Mouse (Mus musculus): ENCODE data around the gene Catsper4. TPM values are rescaled to one million over a fixed set of nuclear protein-coding genes. Genes with fewer than 3 reads are reported as not detected.

Gene Catsper4
- polyA plus RNA-seq, 1 experiment from 2014 or later: not detected

DNA sequence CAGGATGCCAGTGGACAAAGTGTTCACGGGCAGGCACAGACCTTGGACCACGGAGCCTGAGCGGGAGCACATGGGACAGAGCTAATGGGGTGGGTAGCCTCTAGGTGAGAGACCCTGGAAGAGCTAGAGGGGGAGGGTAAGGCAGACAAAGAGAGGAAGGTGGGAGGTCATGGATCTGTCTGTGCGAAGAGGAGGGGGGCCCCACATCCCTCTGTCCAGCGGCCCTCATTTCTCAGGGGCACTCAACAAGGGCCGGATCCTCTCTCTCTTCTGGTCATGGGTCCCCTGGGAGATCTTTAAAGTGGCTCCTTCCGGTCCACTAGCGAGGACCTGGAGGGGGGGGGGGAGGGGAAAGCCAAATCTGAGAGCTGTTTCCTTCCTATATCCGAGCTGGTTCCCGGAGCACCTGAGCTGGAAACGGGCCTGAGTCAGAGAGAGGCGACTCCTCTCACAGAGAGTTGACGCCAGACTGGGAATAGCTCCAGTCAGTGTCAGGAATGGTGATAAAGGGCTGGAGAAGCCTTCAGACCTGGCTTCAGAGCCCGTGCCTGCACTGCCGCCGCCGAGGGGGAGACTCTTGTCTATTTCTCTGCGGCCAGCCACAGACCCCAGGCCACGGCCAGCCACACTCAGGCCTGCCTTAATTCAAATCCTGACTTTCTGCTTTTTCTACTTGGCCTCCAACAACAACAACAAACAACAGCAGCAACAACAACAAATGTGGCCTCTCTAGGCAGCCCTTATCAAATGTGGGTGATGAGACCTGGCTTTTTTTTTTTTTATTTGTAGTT, 29.4 kb upstream of the Catsper4 start:
- H3K27me3 ChIP-seq: peaks cover 53% of the 10 kb centered on the region
- no peak overlapping the region for H3K4me3 ChIP-seq
- peak overlapping the region; percentile 23 for H3K4me2 ChIP-seq (replicated peaks)
- H3K9ac ChIP-seq (replicated peaks): 0 out of 2 replicates have a peak overlapping the region, but pooled peaks have one; percentile 11
- H3K36me3 ChIP-seq: no peaks in the 10 kb centered on the region
- no peaks in the 10 kb centered on the region for H3K9me3 ChIP-seq
- H3K27ac ChIP-seq (replicated peaks): no peak overlapping the region
- ATAC-seq (ENCODE audit: low FRiP score, low read depth): no peak
- 4% methylated on average over 19 of the region's 19 CpGs for WGBS
- H3K4me1 ChIP-seq: peaks cover 55% of the 10 kb centered on the region

DNA sequence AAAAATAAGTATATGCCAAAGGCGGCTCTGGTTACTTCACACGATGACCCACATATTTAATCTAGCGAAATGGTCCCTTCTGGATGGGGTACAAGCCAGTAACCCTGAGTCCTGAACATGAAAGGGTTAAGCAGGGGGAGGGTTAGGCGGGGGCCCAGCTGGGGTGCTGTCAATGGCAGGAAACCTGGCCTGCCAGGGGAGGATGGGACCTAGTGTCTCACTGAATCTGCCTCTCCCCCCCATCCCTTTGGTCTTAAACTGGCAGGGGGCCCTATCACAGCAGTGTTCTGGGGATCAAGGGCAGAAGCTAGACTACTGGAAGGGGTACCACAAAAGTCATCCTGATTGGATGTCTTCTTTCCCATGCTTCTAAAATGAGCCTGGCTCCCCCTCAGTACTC, 28.7 kb upstream of the Catsper4 start:
- H3K9me3 ChIP-seq: no peaks in the 10 kb centered on the region
- H3K9ac ChIP-seq (replicated peaks): no peak overlapping the region
- peaks cover 61% of the 10 kb centered on the region for H3K27me3 ChIP-seq
- 16% methylated on average over 4 of the region's 4 CpGs for WGBS
- H3K4me1 ChIP-seq: peaks cover 62% of the 10 kb centered on the region
- no peak overlapping the region for H3K27ac ChIP-seq (replicated peaks)
- H3K36me3 ChIP-seq: no peaks in the 10 kb centered on the region
- H3K4me3 ChIP-seq: no peak overlapping the region
- no peak overlapping the region for H3K4me2 ChIP-seq (replicated peaks)
- no peak for ATAC-seq (ENCODE audit: low FRiP score, low read depth)

DNA sequence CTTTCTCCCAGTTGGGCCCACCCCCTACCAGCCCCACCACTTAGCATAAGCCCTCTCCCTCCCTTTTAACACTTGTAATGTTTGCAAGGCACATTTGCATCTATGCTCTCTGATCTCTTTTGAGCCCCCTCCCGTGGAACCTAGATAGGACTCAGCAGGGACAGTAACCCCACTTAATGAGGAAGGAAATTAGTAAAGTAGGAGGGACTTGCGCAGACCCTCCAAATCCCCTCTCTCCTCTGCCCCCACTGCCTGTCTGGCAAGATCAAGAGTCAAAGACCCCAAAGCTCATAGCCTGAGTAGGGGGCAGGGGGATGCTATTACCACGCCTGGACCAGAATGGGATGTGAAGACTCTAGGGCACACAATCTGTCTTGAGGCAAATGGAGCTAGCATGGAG, 27.7 kb upstream of the Catsper4 start:
- ATAC-seq (ENCODE audit: low FRiP score, low read depth): no peak
- no peaks in the 10 kb centered on the region for H3K36me3 ChIP-seq
- H3K27me3 ChIP-seq: peaks cover 71% of the 10 kb centered on the region
- no peak overlapping the region for H3K4me3 ChIP-seq
- no peak overlapping the region for H3K4me2 ChIP-seq (replicated peaks)
- no peak overlapping the region for H3K27ac ChIP-seq (replicated peaks)
- no peaks in the 10 kb centered on the region for H3K9me3 ChIP-seq
- peaks cover 73% of the 10 kb centered on the region for H3K4me1 ChIP-seq
- H3K9ac ChIP-seq (replicated peaks): no peak overlapping the region
- 2% methylated on average over 3 of the region's 3 CpGs for WGBS

DNA sequence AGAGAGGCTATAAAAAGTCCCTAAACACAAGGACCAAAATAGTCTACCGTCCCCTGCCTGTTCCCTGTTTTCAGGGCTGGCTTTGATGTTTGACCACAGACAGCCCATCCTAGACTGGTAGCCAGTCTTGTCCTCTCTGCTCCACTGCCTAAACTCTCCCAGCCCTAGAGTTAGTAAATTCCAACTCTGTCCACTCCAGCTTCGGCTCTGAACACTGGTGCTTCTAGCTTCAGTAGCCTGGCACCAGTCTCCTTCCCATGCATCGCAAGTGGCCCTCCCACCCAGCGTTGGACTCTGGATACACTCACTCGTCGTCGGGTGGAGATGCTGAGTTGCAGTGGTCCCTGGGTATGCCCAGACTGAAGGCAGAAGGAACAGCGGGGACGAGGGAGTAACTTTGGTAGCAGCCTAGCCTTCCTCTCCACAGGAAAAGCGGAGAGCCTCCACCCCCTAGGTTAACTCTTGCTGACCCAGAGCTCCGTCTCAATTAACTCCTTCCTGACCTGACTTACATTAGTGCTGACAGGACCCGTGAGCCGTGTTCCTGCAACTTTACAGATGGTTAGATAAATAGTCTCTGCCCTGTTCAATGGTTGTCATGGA, 26.6 kb upstream of the Catsper4 start, which contains the start of gene Grrp1:
TSS of gene Grrp1 (minus strand) at position 385 of the 603 bp plus-strand sequence.
- under 1% methylated on average over 13 of the region's 13 CpGs for WGBS
- Histone ChIP-seq H3K9ac (replicated peaks) (no peak within 1 kb of the TSS), H3K4me3 (peak within 1 kb of the TSS; percentile 20), H3K4me2 (replicated peaks) (peak within 1 kb of the TSS; percentile 37), H3K27ac (replicated peaks) (no peak within 1 kb of the TSS; the same call in 1 of the 2 replicates), H3K9me3 (no peaks in the 10 kb centered on the region), H3K4me1 (peaks cover 79% of the 10 kb centered on the region), H3K36me3 (no peaks in the 10 kb centered on the region), H3K27me3 (peaks cover 81% of the 10 kb centered on the region)
- ATAC-seq (ENCODE audit: low FRiP score, low read depth): no peak

DNA sequence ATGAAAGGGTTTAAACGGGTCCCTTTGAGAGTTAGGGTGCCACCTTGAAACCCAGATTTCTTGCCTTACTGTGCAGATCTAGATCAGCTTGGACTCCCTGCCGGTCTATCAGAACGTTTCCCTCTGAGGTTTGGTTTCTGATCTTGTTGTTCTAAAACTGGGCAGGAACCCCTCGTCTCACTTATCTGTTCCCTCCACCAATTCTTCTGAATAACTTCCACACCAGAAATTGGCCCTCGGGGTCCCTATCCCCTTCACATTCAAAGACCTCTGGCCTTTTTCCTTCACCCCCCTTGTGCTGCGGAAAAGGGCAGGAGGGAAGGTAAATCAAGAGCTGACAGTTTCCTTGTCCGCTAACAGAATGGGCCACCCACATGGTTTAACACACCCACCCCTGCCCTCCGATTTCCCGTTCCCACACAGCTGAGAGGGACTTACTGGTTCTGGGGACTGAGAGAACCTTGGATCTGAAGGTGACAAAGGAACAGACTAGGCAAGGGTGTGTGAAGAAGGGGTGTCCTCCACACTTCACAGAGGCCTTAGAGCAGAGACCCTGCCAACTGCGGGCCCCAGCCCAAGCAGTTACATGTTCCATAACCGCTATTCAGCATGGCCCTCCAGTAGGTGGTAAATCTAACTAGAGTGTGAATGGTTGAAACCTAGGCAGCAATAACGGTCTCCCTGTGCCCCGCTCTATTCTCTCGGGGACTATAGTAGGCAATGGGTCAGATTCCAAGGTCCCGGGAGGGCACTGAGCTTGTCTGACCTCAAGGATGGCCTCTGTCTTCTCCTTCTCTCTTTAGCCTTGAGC, 25.9 kb upstream of the Catsper4 start:
- 4% methylated on average over 15 of the region's 15 CpGs for WGBS
- Histone ChIP-seq H3K36me3 (no peaks in the 10 kb centered on the region), H3K4me3 (peak overlapping the region; percentile 20), H3K9ac (replicated peaks) (no peak overlapping the region), H3K9me3 (no peaks in the 10 kb centered on the region), H3K4me2 (replicated peaks) (peak overlapping the region; percentile 37), H3K27me3 (peaks cover 88% of the 10 kb centered on the region), H3K4me1 (peaks cover 79% of the 10 kb centered on the region), H3K27ac (replicated peaks) (no peak overlapping the region; the same call in 1 of the 2 replicates)
- no peak for ATAC-seq (ENCODE audit: low FRiP score, low read depth)

DNA sequence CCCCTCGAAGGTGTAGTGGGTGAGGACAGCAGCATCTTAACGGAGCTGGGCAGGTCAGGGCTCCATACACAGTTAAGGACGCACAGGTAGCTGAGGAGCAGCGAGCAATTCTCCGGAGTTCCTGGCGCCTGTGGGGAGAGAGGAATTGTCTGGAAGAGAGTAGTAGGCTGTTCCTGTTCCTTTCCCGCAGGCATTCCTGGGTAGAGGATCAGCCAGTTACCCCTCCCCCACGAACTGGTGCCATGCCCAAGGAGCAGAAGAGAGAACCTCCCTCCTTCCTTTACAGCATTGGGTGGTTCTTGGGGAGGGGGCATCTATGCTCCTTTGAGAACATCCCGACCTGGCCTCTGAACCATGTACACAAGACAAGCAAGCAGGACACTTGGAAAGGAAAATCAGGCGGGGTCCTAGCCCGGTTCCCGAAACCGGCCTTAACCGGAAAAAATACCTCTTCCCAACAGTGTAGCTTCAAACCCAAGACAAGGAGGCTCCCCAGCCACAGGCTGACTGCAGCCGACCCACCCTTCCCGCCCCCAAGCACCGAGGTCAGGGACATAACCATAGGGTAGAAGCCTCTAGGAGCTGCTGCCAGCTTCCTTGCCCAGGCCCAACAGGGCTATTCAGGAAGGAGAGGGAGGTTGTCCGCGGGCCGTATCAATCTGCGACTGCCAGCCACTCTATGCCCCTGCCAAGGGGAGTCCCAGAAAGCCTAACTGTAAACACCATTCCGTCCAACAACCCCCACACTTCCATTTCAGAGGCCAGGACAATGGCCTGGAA, 25.1 kb upstream of the Catsper4 start:
- ATAC-seq (ENCODE audit: low FRiP score, low read depth): no peak
- peak overlapping the region; percentile 57; the same call in 1 of the 2 replicates for H3K9ac ChIP-seq (replicated peaks)
- H3K27me3 ChIP-seq: peaks cover 96% of the 10 kb centered on the region
- peak overlapping the region; percentile 86 for H3K4me2 ChIP-seq (replicated peaks)
- 4% methylated on average over 22 of the region's 22 CpGs for WGBS
- peak overlapping the region; percentile 51 for H3K4me3 ChIP-seq
- H3K27ac ChIP-seq (replicated peaks): no peak overlapping the region
- no peaks in the 10 kb centered on the region for H3K9me3 ChIP-seq
- H3K4me1 ChIP-seq: peaks cover 73% of the 10 kb centered on the region
- H3K36me3 ChIP-seq: no peaks in the 10 kb centered on the region

DNA sequence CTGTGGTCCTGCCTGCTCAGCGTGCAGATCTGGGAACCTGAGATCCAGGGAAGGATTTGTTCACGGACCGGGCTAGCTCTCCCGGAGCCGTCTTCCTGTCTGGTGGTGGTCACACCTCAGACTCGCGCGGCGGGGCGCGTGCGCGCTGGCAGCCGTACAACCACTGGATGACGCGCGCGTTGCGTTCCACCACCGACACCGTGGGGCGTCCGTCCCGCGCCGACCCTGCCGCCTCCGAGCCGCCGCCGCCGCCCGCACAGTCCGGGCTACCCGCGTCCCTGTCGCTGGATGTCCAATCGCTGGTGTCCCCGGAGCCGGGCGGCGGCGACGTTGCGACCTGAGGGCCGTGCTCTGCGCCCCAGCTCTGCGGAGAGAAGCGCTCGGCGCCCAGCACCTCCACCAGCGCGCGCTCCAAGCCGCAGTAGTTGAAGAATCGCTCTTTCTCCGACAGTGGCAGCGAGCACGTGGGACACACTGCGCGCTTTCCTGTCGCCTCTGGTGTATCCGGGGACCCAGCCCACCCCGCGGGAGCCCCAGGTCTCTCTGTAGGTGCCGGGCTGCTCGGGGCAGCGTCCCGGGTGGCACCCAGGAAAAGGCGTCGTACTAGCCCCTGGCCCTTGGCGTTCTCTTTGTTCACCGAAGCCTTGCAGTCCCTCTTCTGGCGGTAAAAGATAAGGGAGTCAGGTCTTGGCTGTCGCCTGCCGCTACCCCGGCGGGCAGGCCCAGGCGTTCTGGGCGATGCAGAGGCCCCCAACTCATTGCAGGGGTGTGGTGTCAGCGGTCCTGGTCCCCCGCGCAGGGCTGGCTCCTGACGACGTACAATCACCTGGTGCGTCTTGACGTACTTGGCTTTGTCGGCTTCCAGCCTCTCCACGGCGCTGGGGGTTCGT, 24.3 kb upstream of the Catsper4 start:
- Histone ChIP-seq H3K4me2 (replicated peaks) (peak overlapping the region; percentile 86), H3K9me3 (no peaks in the 10 kb centered on the region), H3K4me1 (peaks cover 68% of the 10 kb centered on the region), H3K4me3 (peak overlapping the region; percentile 51), H3K36me3 (no peaks in the 10 kb centered on the region), H3K27ac (replicated peaks) (no peak overlapping the region), H3K9ac (replicated peaks) (peak overlapping the region; percentile 57), H3K27me3 (peaks cover 100% of the 10 kb centered on the region)
- ATAC-seq (ENCODE audit: low FRiP score, low read depth): peak; percentile 31; the same call in 1 of the 2 replicates
- WGBS: 2% methylated on average over 74 of the region's 91 CpGs

DNA sequence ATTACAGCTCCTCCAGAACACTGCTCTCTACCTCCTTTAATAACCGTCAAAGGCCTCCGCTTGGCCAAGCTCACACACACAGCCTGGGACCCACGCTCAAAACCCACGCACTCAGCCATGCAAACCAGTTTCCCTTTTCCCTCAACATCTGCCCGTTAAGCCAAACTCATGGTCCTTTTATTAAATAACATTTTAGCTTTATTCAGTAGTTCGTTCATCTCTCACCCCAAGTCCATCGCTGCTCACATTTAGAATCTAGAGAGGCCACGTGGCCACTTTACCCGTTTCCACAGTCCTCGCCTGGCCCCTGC, 23.7 kb upstream of the Catsper4 start:
- no peaks in the 10 kb centered on the region for H3K36me3 ChIP-seq
- H3K27me3 ChIP-seq: peaks cover 98% of the 10 kb centered on the region
- H3K4me3 ChIP-seq: peak overlapping the region; percentile 51
- peak overlapping the region; percentile 86 for H3K4me2 ChIP-seq (replicated peaks)
- H3K27ac ChIP-seq (replicated peaks): no peak overlapping the region
- no peak for ATAC-seq (ENCODE audit: low FRiP score, low read depth)
- 8% methylated on average over 10 of the region's 10 CpGs for WGBS
- H3K9me3 ChIP-seq: no peaks in the 10 kb centered on the region
- H3K4me1 ChIP-seq: peaks cover 68% of the 10 kb centered on the region
- H3K9ac ChIP-seq (replicated peaks): peak overlapping the region; percentile 57

DNA sequence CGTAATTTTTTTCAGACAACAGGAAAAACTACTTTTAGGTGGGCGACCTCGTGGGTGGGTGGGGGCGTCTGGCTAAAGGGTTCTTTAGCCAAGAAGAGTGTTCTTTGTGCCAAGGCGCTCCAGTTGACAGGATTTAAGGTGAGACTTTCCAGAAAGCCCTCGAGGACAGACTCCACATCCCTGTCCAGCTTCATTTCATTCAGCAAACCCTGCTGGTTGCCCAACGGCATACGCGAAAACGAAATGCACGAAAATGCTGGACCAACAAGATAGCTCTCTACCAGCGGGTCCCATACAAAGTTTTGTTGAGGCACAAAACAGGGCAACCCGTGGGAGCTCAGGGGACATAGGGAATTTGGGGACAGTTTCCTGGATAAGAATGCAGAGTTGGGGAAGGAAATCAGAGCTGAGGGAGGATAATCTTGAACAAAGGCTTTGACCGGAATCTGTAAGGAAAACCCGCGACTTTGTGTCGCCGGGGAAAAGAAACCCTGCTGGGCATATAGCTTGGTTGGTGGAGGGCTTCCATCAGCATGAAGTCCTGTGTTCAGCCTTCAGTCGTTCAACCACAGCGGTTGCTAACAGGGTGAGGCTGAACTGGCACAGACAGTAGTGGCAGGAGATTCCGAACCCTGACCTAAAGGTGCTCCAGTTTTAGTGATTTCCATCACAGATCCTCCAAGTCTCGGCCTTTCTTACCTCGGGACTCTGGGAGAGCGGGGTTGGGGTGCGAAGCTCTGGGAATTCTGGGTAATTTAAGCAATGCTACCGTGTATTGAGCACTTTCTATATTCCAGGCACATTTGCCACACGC, 23.1 kb upstream of the Catsper4 start:
- Histone ChIP-seq H3K9ac (replicated peaks) (peak overlapping the region; percentile 24; the same call in 1 of the 2 replicates), H3K9me3 (no peaks in the 10 kb centered on the region), H3K4me3 (peak overlapping the region; percentile 51), H3K36me3 (no peaks in the 10 kb centered on the region), H3K27ac (replicated peaks) (no peak overlapping the region), H3K27me3 (peaks cover 93% of the 10 kb centered on the region), H3K4me2 (replicated peaks) (peak overlapping the region; percentile 86), H3K4me1 (peaks cover 69% of the 10 kb centered on the region)
- ATAC-seq (ENCODE audit: low FRiP score, low read depth): no peak
- 5% methylated on average over 27 of the region's 27 CpGs for WGBS

DNA sequence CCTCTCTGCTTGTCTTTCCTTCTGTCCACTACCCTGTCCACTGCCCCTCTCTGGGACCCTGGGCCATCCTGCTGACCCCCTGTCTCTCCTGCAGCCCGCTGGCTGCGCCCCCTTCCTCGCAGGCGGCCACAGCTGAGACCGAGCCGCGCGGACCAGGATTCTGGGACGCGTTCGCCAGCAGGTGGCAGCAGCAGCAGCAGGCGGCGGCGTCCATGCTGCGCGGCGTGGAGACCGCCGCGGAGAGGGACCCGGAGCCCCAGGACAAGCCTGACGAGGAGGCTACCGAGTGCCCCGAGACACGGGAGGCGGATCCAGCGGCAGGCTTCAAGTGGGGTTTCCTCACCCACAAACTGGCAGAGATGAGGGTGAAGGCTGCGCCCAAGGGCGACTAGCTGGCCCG, 22.5 kb upstream of the Catsper4 start:
- Histone ChIP-seq H3K9me3 (no peaks in the 10 kb centered on the region), H3K27ac (replicated peaks) (no peak overlapping the region), H3K9ac (replicated peaks) (peak overlapping the region; percentile 24; the same call in 1 of the 2 replicates), H3K4me2 (replicated peaks) (peak overlapping the region; percentile 86), H3K27me3 (peaks cover 86% of the 10 kb centered on the region), H3K36me3 (no peaks in the 10 kb centered on the region), H3K4me3 (peak overlapping the region; percentile 51), H3K4me1 (peaks cover 66% of the 10 kb centered on the region)
- WGBS: 0% methylated on average over 30 of the region's 30 CpGs
- ATAC-seq (ENCODE audit: low FRiP score, low read depth): peak; percentile 62; the same call in 1 of the 2 replicates
